Mouse (Mus musculus) adrenal gland, adult (tissue): ENCODE measurements at regions not wholly inside any gene's neighbourhood (a gene's known extent, or its start where the extent isn't known, plus 50 kb on each side); places are given as distances from the start of the nearest gene placed in this dataset.

Source experiments
- DNase-seq, 2 experiments: peaks; one replicate each; pipeline ENCODE4 v3.0.0; 2022 to 2023; ENCODE audit warnings: low spot score in 1 of 2; ENCODE audit not compliant: inconsistent age in 2 of 2

DNA sequence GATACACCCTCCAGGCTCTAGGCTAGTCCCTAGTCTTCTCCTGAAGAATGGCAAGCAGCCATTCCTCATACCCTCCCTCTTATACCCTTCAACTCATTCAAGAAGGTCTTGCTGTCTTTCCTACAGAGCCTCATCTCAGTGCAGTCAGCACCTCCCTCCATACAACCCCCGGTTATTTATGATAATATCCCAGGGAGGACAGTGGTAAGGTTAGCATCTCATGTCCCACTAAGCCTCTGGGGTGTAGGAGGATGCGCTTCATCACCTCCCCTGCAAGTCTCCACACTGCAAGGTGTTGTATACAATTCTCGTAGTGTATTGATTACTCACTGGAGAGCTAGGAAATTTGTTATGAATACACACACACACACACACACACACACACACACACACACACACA is 80.2 kb upstream of the Shisa6 start:
- DNase-seq = no peak

DNA sequence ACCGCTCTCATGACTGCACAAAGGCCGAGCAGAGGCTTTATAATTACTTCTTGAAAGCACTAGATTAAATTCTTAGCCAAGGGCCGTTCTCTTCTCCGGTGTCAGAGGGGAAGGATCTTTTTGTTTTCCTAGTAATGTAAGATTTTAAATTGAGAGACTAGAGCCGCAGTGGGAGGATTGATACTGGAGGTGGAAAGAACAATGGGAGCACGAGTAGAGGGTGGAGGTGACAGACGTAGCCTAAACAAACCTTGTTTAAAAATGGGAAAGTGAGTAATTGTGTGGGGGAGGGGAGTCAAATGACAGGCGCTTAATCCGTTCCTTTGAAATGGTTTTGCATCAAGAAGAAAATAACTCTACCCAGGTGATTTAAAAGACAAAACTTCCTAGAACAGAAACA is 80.9 kb upstream of the Shisa6 start:
- DNase-seq = no peak

DNA sequence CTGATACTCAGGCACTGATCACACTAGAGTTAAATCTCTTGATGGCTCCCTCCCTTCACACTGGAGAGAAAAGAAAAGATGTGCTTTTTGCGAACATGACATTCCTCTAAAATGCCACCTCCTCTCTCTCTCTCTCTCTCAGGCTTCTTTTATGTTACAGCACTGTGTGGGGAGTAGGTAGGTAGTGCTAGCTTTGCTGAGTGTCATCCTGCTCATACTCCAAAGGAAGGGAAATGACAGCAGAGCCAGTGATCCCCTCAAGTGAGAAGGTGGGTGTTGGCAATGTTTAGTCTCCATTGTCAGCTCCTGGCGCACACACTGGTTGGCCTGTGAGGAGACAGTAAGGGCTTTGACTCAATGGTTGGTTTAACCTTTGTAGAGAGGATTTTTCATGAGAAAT is 84.0 kb upstream of the Shisa6 start:
- DNase-seq = no peak

GRCm38 (mm10) chr11:66613150-66613549 is 87.4 kb upstream of the Shisa6 start:
- DNase-seq = peak; percentile 6 to 56

DNA sequence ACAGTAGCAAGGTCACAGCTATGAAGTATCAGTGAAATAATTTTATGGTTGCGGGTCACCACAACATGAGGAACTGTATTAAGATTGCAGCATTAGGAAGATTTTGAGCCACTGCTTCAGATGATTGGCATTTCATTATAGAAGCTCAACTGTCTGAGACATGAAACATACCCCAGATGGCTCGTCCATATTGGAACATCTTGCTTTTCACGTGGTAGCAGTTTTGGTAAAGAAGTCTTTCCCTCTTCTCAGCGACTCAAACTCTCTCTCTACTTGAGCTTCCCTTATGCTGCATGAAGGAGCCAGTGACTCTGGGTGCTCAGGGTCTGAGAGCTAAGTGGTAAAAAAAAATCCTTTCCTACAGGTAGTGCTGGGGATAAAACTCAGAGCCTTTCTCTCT is 99.7 kb upstream of the Shisa6 start:
- no peak for DNase-seq

- no peak for DNase-seq
Observed at GRCm38 (mm10) chr11:66656810-66657209, 131.0 kb upstream of the Shisa6 start.

DNA sequence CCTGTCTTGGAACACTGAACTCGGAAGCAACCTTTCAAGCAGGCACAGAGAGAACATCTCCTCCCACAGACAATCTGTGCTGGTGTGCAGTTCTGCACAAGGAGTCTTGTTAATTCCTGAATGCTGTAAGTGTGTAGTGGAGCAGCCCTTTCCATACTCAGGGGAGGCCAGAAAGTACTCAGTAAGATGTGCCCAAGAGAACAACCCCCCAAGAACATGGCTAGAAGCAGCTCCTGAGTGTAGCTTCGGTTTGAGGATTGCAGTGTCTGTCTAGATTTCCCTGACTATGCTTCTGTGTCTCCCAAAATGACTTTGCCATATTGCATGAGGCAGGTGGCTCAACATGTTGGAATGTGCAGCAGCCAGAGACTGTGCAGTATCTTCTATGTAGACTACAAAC is 148.8 kb upstream of the Shisa6 start:
- no peak for DNase-seq

GRCm38 (mm10) chr11:66680057-66680621 is 154.4 kb upstream of the Shisa6 start:
- DNase-seq = no peak

DNA sequence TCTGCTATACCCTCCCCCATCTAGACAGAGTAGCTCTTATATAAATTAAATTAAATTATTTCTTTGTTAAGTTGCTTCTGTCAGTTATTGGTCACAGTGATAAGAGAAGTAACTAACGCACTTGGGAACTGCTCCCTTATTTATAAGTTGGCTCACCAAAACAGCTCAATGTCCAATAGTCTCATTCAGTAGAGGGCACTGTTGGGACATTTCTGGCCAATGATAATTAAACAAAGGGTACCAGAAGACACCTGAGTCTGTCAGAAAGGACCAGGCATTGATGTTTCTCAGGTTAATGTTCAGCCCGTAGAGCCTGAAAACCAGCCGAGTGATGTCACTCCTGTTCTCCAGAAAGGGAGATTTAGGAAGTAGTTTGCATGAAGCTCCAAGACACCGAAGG is 156.1 kb upstream of the Shisa6 start:
- DNase-seq = peak in 1 of 2 experiments; percentile 17

DNA sequence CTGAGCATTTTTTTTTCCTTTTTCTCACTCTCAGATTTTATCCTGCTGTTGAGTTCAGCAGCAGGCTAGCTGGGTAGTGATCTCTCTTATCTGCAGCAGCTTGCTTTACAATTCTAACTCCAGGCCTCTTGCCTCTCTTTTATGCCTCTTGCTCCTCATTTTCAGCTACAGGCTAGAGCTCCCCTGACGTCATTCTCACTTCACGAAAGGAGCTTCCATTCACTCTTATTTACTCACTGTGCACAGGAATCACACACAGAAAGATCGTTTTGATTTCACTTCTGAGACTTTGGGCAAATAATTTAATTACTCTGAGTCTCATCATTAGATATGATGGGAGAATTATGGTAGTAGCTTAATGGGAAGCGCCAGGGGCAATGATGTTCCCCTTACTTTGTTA is 158.4 kb upstream of the Shisa6 start:
- no peak for DNase-seq

DNA sequence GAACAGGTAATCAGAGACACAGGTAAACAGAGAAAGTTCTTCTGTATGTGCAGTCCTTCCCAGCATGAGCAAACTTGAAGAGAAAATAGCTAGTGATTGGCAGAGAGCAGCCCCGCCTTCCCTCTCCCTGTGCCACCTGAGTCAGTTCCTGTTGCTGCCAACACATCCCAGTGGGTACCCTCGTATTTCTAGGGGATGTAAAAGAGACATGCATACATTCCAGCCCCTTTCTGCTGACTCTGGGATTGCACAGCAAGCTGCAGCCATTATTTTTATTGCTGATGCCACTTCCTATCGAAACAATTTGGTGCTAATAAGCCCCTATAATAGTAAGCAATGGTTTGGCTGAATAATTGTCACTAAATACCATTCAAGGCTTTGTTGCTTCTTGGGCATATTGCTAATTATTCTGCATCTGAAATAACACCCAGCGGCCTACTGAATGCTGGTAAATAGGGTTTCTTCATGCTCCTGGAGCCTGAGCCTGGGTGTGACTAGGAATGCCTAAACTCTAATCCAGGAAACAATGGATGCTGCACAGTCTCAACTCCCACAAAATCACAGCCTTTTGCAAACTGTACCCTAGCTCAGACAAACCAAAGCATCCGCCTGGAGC is 169.0 kb upstream of the Shisa6 start:
- DNase-seq = no peak

DNA sequence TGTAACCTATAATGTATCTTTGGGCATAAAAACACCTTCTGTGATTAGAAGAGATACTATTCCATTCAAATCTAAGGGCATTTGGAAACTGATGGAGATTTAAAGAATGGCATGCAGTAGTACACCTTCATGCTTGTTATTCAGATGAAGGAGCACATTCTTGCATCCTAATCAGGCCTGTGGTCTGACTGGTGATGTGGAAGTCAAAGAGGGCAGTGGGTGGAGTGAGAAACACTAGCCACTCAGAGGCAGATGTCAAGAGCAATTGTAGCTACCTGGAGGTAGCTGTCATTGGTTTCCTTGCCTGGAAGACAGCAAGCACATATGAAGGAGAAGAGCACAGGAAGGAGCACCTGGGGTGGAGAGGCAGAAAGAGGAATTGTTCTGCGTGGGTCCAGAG is 171.0 kb upstream of the Shisa6 start:
- no peak for DNase-seq

GRCm38 (mm10) chr11:66745479-66745878 is 166.3 kb upstream of the Pirt start:
- DNase-seq = no peak

DNA sequence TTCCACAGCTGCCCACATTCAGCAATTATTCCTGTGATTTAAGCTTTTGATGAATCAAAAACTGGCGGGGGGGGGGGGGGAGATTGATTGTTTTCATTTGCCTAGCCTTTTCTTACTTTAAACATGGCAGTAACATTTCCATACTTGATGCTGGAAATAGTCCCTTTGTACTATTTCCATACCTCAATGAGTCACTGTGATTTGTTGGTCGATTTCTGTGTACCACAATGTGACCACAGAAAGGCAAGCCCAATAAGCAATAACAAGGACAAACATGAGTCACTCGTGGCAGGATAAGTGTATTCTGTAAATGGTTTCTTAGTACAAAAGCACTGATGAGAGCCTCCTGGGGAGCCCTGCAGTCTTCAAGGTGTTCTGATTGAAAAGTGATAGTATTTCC is 121.8 kb upstream of the Pirt start:
- peak in 1 of 2 experiments; percentile 20 for DNase-seq

GRCm38 (mm10) chr11:66806887-66807286 is 104.9 kb upstream of the Pirt start:
- DNase-seq = no peak

DNA sequence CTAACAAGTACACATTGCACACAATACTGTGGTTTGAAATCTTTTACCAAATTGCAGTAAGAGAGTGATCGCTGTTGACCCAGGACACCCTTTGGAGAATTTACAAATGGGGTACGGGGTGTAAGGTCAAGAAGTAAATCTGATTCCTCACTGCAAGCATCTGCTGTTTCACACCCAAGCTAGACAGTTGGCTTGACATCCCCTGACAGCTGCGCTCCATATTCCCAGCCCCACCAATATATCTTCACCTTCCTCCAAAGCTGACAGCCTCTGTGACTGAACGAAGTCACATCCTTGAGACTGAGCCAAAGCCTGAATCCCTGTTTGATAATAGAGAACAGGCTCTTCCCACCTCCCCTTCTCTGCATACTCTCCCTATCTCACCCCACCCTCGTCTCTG is 98.5 kb upstream of the Pirt start:
- DNase-seq = no peak

DNA sequence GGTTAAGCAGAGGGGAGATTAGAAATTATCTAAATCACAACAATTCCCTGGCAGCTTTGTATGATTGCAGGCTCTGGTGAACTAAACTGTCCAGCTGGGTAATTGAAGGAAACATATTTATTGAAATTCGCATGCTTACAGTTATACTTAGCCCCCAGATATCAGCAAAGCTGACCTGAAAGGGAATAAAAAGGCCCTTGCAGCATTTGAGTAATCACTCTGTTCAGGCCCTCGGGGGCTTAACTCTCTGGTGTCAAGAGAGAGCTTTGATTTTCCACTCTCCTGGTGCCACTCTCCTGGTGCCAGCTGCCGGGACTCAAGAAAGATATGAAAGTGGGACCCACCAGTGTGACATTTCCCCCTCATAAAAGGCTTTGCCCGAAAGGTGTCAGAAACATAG is 98.0 kb upstream of the Pirt start:
- DNase-seq = no peak

- no peak for DNase-seq
Observed at GRCm38 (mm10) chr11:66835864-66836263, 75.9 kb upstream of the Pirt start.

DNA sequence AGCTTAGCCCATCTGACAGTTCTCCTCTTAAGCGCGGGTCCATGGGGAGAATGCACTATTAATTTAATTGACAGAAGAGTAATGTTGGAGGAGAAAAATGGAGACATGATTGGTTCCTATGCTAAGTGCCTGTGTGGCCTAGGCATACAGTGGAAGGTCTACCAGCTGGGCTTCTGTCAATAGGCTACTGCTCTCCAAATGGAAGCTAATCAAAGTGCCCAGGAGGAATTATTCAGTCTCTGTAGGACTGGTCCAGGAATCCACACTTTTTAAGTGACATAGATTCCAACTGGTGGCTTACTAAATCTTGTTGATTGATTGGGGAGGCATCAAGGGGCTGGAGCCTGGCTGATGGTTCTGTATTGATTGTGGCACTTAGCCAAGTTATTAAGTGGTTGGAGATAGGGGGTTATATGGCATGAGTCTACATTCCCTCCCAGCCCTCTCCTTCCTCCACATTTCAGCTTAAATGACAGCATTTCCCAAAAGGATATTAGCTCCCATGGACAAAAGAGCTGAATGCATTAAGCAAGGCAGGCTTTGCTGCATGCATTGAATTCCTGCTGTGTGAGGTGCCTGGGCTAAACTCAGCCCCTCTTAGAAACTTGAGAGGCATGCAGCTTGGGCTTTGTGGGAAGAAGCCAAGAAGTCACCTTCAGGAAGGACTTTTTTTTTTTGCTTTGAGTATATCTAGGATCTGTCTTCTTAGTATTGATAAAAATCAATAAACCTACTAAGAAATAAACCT is 75.0 kb upstream of the Pirt start:
- no peak for DNase-seq

- no peak for DNase-seq
Observed at GRCm38 (mm10) chr11:66845238-66845637, 66.5 kb upstream of the Pirt start.

GRCm38 (mm10) chr11:66846043-66846775 is 65.6 kb upstream of the Pirt start:
- no peak for DNase-seq
